In the genomic region with DNA sequence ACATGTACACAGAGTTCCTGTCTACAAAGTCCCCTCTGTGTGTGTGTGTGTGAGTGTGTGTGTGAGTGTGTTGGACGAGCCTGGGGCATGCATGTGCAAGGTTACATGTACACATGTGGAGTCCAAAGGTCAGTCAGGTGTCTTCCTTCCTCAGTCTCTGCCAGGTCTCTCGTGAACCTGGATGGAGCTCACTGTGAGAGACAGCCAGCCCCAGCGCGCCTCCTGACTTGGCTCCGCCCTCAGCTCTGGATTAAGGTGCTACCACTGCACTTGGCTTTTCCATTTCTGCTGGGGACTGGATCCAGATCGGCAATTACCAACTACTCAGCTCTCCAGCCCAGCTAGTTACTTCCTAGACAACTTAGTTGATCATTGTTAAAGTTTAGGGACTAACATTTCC, we compare ENCODE assay signal across 32 mouse cellular contexts. TPM values are rescaled to one million over a fixed set of nuclear protein-coding genes. Genes with fewer than 3 reads are reported as not detected.
DNase-seq lines count a peak whose midpoint lies in the region; ATAC-seq and TF ChIP-seq lines count a peak whose summit lies in the region.
"Had no signal": no experiment of that assay in that cellular context is flagged by ENCODE, and none has a peak within 500 bp of the region (broad histone marks: within the 10 kb centered on the region; RNA-seq: fewer than 3 reads in every experiment).

No protein-coding gene starts in this region.

- H3K27ac ChIP-seq in kidney, adult 2 months (ENCODE audit: insufficient read depth, low read depth, low read length): no peak overlapping the region
- no peak overlapping the region for H3K27ac ChIP-seq in kidney, embryonic 16.5 days (ENCODE audit: low read length)
- no peak overlapping the region for H3K27ac ChIP-seq in limb, embryonic 12.5 days
- no peak overlapping the region for H3K27ac ChIP-seq in limb, embryonic 10.5 days
- H3K27ac ChIP-seq: embryonic facial prominence, embryonic 12.5 days; heart, embryonic 13.5 days; hindbrain, embryonic 10.5 days; hindbrain, embryonic 15.5 days; kidney, postnatal 0 days; limb, embryonic 15.5 days; midbrain, embryonic 13.5 days; neural tube, embryonic 15.5 days had no signal

- TF ChIP-seq POLR2A in kidney, adult 2 months (IDR thresholded peaks at IDR 0.05; ENCODE audit: low read depth, low read length): no peak

- peak; percentile 62 for DNase-seq in kidney, adult 2 months
- no peak for DNase-seq in limb, embryonic 10.5 days (ENCODE audit: low spot score)
- DNase-seq in ES-CJ7 (ENCODE audit: low read depth, low spot score): peak; percentile 12
- peak; percentile 12 to 69 for DNase-seq in kidney, postnatal 36 days
- no peak for DNase-seq in adrenal gland, postnatal 25 days
- DNase-seq: adrenal gland, adult 8-10 months; cerebellum, adult 11 months; cerebellum, adult 9-11 months; embryo, embryonic 11 days; gastrocnemius, postnatal 25 days; heart, adult 18-20 months; heart, postnatal 14 days; lung, postnatal 4 days; retina, postnatal 1 day; right cerebral cortex, postnatal 14 days; thymus, adult 18-20 months; thymus, postnatal 25 days had no signal

- no peaks in the 10 kb centered on the region for H3K9me3 ChIP-seq in kidney, embryonic 16.5 days (ENCODE audit: low read length)
- H3K9me3 ChIP-seq in limb, embryonic 12.5 days: no peaks in the 10 kb centered on the region
- H3K9me3 ChIP-seq in limb, embryonic 10.5 days (replicated peaks): no peaks in the 10 kb centered on the region
- H3K9me3 ChIP-seq: embryonic facial prominence, embryonic 12.5 days; heart, embryonic 13.5 days; hindbrain, embryonic 10.5 days; hindbrain, embryonic 15.5 days; limb, embryonic 15.5 days; midbrain, embryonic 13.5 days; neural tube, embryonic 15.5 days had no signal

- no peak overlapping the region for H3K9ac ChIP-seq in kidney, embryonic 16.5 days (replicated peaks; ENCODE audit: low read length)
- H3K9ac ChIP-seq in limb, embryonic 12.5 days (replicated peaks): 0 out of 2 replicates have a peak overlapping the region, but pooled peaks have one; percentile 23
- H3K9ac ChIP-seq: embryonic facial prominence, embryonic 12.5 days; heart, embryonic 13.5 days; hindbrain, embryonic 15.5 days; limb, embryonic 15.5 days; midbrain, embryonic 13.5 days; neural tube, embryonic 15.5 days had no signal

- H3K36me3 ChIP-seq in kidney, adult 2 months (ENCODE audit: control insufficient read depth, insufficient read depth, low read length): no peaks in the 10 kb centered on the region
- no peaks in the 10 kb centered on the region for H3K36me3 ChIP-seq in kidney, embryonic 16.5 days (ENCODE audit: insufficient read depth, low read length)
- no peaks in the 10 kb centered on the region for H3K36me3 ChIP-seq in limb, embryonic 12.5 days
- H3K36me3 ChIP-seq in limb, embryonic 10.5 days: no peaks in the 10 kb centered on the region
- H3K36me3 ChIP-seq: embryonic facial prominence, embryonic 12.5 days; heart, embryonic 13.5 days; hindbrain, embryonic 10.5 days; hindbrain, embryonic 15.5 days; limb, embryonic 15.5 days; midbrain, embryonic 13.5 days; neural tube, embryonic 15.5 days had no signal

- H3K4me3 ChIP-seq in kidney, adult 2 months (ENCODE audit: insufficient read depth, low read depth, low read length): no peak overlapping the region
- H3K4me3 ChIP-seq in kidney, embryonic 16.5 days (ENCODE audit: low read length): no peak overlapping the region
- H3K4me3 ChIP-seq in limb, embryonic 12.5 days (replicated peaks): no peak overlapping the region
- H3K4me3 ChIP-seq in limb, embryonic 10.5 days: no peak overlapping the region
- H3K4me3 ChIP-seq: embryonic facial prominence, embryonic 12.5 days; heart, embryonic 13.5 days; hindbrain, embryonic 10.5 days; hindbrain, embryonic 15.5 days; limb, embryonic 15.5 days; megakaryocyte, embryonic 14.5 days; midbrain, embryonic 13.5 days; neural tube, embryonic 15.5 days had no signal

- no peak for TF ChIP-seq CTCF in kidney, adult 2 months (conservative IDR thresholded peaks at IDR 0.05; ENCODE audit: insufficient read depth, insufficient read length, low read depth, low read length)

- WGBS in kidney, adult 2 months: 48% methylated on average over 6 of the region's 6 CpGs
- 53% methylated on average over 6 of the region's 6 CpGs for WGBS in kidney, embryonic 16.5 days
- 52% methylated on average over 6 of the region's 6 CpGs for WGBS in limb, embryonic 12.5 days
- 56% methylated on average over 6 of the region's 6 CpGs for WGBS in limb, embryonic 10.5 days

- no peaks in the 10 kb centered on the region for H3K27me3 ChIP-seq in kidney, adult 2 months (replicated peaks; ENCODE audit: control insufficient read depth, insufficient read depth, low read length)
- no peaks in the 10 kb centered on the region for H3K27me3 ChIP-seq in kidney, embryonic 16.5 days (ENCODE audit: insufficient read depth, low read length)
- no peaks in the 10 kb centered on the region for H3K27me3 ChIP-seq in limb, embryonic 12.5 days
- no peaks in the 10 kb centered on the region for H3K27me3 ChIP-seq in limb, embryonic 10.5 days (ENCODE audit: low read depth, poor library complexity, severe bottlenecking)
- H3K27me3 ChIP-seq: embryonic facial prominence, embryonic 12.5 days; heart, embryonic 13.5 days; hindbrain, embryonic 15.5 days; limb, embryonic 15.5 days; megakaryocyte, embryonic 14.5 days; midbrain, embryonic 13.5 days; neural tube, embryonic 15.5 days had no signal

- no peak for ATAC-seq in kidney, embryonic 16.5 days (ENCODE audit: low FRiP score, low TSS enrichment)
- no peak for ATAC-seq in limb, embryonic 12.5 days (ENCODE audit: insufficient number of reproducible peaks, insufficient read depth, low FRiP score, low TSS enrichment, low read depth)
- ATAC-seq: activated CD4-positive, CD25-positive, alpha-beta regulatory T cell, adult 4 months; CD4-positive, CD25-positive, alpha-beta regulatory T cell, adult 4 months; forebrain, embryonic 14.5 days; inflammation-experienced regulatory T-cells, adult 6 months; midbrain, embryonic 13.5 days had no signal

- 0 out of 2 replicates have a peak, but pooled peaks cover 6% of the 10 kb centered on the region for H3K4me1 ChIP-seq in kidney, adult 2 months (ENCODE audit: control insufficient read depth, insufficient read depth, low read length)
- peaks cover 22% of the 10 kb centered on the region for H3K4me1 ChIP-seq in kidney, embryonic 16.5 days (ENCODE audit: insufficient read depth, low read length)
- H3K4me1 ChIP-seq in limb, embryonic 12.5 days (replicated peaks): peaks cover 26% of the 10 kb centered on the region
- H3K4me1 ChIP-seq in limb, embryonic 10.5 days: peaks cover 25% of the 10 kb centered on the region

- H3K4me2 ChIP-seq in kidney, embryonic 16.5 days (replicated peaks; ENCODE audit: low read depth, low read length): no peak overlapping the region
- H3K4me2 ChIP-seq in limb, embryonic 12.5 days: no peak overlapping the region
- H3K4me2 ChIP-seq: embryonic facial prominence, embryonic 12.5 days; heart, embryonic 13.5 days; hindbrain, embryonic 15.5 days; limb, embryonic 15.5 days; midbrain, embryonic 13.5 days; neural tube, embryonic 15.5 days had no signal

RNA-seq across cellular contexts. Expression of a gene that starts 35.8 kb away (rescaled TPM):
- 19.8 and 21.0 TPM in 2 replicates for polyA plus RNA-seq in kidney, adult 2 months (2012; rRNA removed)
- 5.3 and 5.4 TPM in 2 replicates for polyA plus RNA-seq in kidney, embryonic 16.5 days (2015; fragmentation: Nextera tagmentation; extraction: Ambion mirVana)
- 0.56 and 0.72 TPM in 2 replicates for polyA plus RNA-seq in limb, embryonic 12.5 days (2016; fragmentation: Nextera tagmentation; extraction: Ambion mirVana)
- 0.23 and 0.53 TPM in 2 replicates for polyA plus RNA-seq in limb, embryonic 10.5 days (2016; fragmentation: Nextera tagmentation; extraction: Ambion mirVana)
- not detected in 2 replicates for total RNA-seq in adrenal gland, postnatal 25 days (2021)
- total RNA-seq: gastrocnemius, postnatal 25 days; heart, adult 18-20 months had no signal
- polyA plus RNA-seq: activated CD4-positive, CD25-positive, alpha-beta regulatory T cell, adult 4 months; CD4-positive, CD25-positive, alpha-beta regulatory T cell, adult 4 months; inflammation-experienced regulatory T-cells, adult 6 months had no signal

RNA-seq across cellular contexts. Expression of a gene that starts 36.2 kb away (rescaled TPM):
- polyA plus RNA-seq in kidney, adult 2 months (2012; rRNA removed): 6.2 and 8.4 TPM in 2 replicates
- polyA plus RNA-seq in kidney, embryonic 16.5 days (2015; fragmentation: Nextera tagmentation; extraction: Ambion mirVana): 49.8 and 52.5 TPM in 2 replicates
- polyA plus RNA-seq in limb, embryonic 12.5 days (2016; fragmentation: Nextera tagmentation; extraction: Ambion mirVana): 64.5 TPM in 2 replicates
- polyA plus RNA-seq in limb, embryonic 10.5 days (2016; fragmentation: Nextera tagmentation; extraction: Ambion mirVana): 53.0 and 56.4 TPM in 2 replicates
- total RNA-seq in adrenal gland, postnatal 25 days (2021): 25.8 and 27.0 TPM in 2 replicates

Comparison
In these comparisons a context has a peak if more than half of its experiments do, and no peak if none do; other contexts are left out.
1. DNase-seq: peak in kidney, adult 2 months (single experiment), ES-CJ7 (single experiment) and kidney, postnatal 36 days (2 of 2); none in limb, embryonic 10.5 days (single experiment) and adrenal gland, postnatal 25 days (single experiment).